Mouse (Mus musculus) liver, embryonic 11.5 days (tissue): ENCODE data around the gene Pdzrn3. TPM values are rescaled to one million over a fixed set of nuclear protein-coding genes. Genes with fewer than 3 reads are reported as not detected.

Experiments
- ATAC-seq: fragments of 200-750 bp; cut with Nextera tagmentation; replicated peaks from 2 replicates; pipeline ENCODE4 v1.8.0; 2017; ENCODE audit warnings: moderate number of reproducible peaks, mild to moderate bottlenecking, moderate TSS enrichment, moderate library complexity; ENCODE audit not compliant: low FRiP score
- DNase-seq: peaks from one replicate; pipeline ENCODE4 v3.0.0-alpha.2; 2017; ENCODE audit warnings: low spot score
- H3K27ac ChIP-seq: fragments of 300-500 bp; sonication (generic); 2 replicates; pipeline ENCODE4 v1.5.1; 2014; ENCODE audit warnings: mild to moderate bottlenecking, low read depth, low read length, control low read depth
- H3K27me3 ChIP-seq: fragments of 300-500 bp; sonication (generic); replicated peaks from 2 replicates; pipeline ENCODE4 v1.6.1; 2014; ENCODE audit warnings: low read length, mixed read lengths; ENCODE audit not compliant: control insufficient read depth, insufficient read depth
- H3K36me3 ChIP-seq: fragments of 300-500 bp; sonication (generic); 2 replicates; pipeline ENCODE4 v1.6.1; 2014; ENCODE audit warnings: mild to moderate bottlenecking, low read length, moderate library complexity, mixed read lengths; ENCODE audit not compliant: control insufficient read depth, insufficient read depth
- H3K4me1 ChIP-seq: fragments of 300-500 bp; sonication (generic); replicated peaks from 2 replicates; pipeline ENCODE4 v1.6.1; 2014; ENCODE audit warnings: low read length, mixed read lengths; ENCODE audit not compliant: control insufficient read depth, insufficient read depth
- H3K4me2 ChIP-seq: fragments of 300-500 bp; sonication (generic); 2 replicates; pipeline ENCODE4 v1.6.1; 2014; ENCODE audit warnings: mild to moderate bottlenecking, control low read depth, moderate library complexity
- H3K4me3 ChIP-seq: fragments of 300-500 bp; sonication (generic); 2 replicates; pipeline ENCODE4 v1.5.1; 2014; ENCODE audit warnings: low read depth, low read length, control low read depth
- H3K9ac ChIP-seq: fragments of 300-500 bp; sonication (generic); 2 replicates; pipeline ENCODE4 v1.6.1; 2014; ENCODE audit warnings: low read depth, low read length, control low read depth
- H3K9me3 ChIP-seq: fragments of 300-500 bp; sonication (generic); 2 replicates; pipeline ENCODE4 v1.6.1; 2016; ENCODE audit warnings: low read length, inconsistent platforms, mixed read lengths; ENCODE audit not compliant: control insufficient read depth
- WGBS: fragments of 180-500 bp; shearing (Covaris S2); extraction: QIAGEN DNeasy Blood & Tissue Kit; methylation state at CpG from one replicate; pipeline ENCODE4 v1.1.7; 2014; 5-methylcytosine and 5-hydroxymethylcytosine counted together
- polyA plus RNA-seq: library from polyadenylated mRNA; unstranded; fragments of >200 nt; fragmentation: Nextera tagmentation; extraction: Ambion mirVana; gene quantifications from 2 replicates; pipeline ENCODE4 v1.2.1, GENCODE M21; 2014

Pdzrn3 gene
- polyA plus RNA-seq, 1 experiment from 2014 or later = 4.8 TPM

- Histone ChIP-seq H3K36me3 (no peaks in the 10 kb centered on the region), H3K9ac (no peak overlapping the region), H3K27ac (no peak overlapping the region), H3K4me2 (no peak overlapping the region), H3K27me3 (no peaks in the 10 kb centered on the region), H3K4me3 (no peak overlapping the region), H3K4me1 (no peaks in the 10 kb centered on the region), H3K9me3 (no peaks in the 10 kb centered on the region)
- DNase-seq (no peak), ATAC-seq (no peak)
- 69% methylated on average over 16 of the region's 16 CpGs for WGBS
These were observed 162.3 kb downstream of the Pdzrn3 start for GRCm38 (mm10) chr6:101215436-101215791.

- no peak overlapping the region for H3K9ac ChIP-seq
- H3K36me3 ChIP-seq = no peaks in the 10 kb centered on the region
- no peaks in the 10 kb centered on the region for H3K9me3 ChIP-seq
- H3K4me1 ChIP-seq = no peaks in the 10 kb centered on the region
- H3K27ac ChIP-seq = no peak overlapping the region
- no peak overlapping the region for H3K4me2 ChIP-seq
- DNase-seq (no peak), ATAC-seq (no peak)
- H3K27me3 ChIP-seq = no peaks in the 10 kb centered on the region
- no peak overlapping the region for H3K4me3 ChIP-seq
- WGBS = 84% methylated on average over 8 of the region's 8 CpGs
These were observed 162.8 kb downstream of the Pdzrn3 start for GRCm38 (mm10) chr6:101214734-101215435.

DNA sequence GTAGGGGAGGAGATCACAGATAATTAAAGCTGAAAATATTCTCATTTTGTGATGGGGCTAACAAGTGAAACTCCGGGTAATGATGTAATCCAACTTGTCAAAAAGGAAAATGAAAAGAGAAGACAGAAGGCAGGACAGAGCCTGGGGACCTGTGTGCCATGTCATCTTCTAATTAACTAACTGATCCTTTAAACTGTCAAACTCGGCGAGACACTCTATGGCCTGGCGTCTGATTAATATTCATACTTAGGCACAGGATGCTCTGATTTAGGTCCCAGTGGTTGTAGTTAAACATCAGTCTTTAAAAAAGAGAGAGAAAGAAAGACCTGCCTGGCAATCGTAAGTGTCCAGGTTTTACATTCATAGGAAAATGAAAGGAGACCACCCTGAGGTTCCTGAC, 164.6 kb downstream of the Pdzrn3 start:
- no peaks in the 10 kb centered on the region for H3K36me3 ChIP-seq
- H3K27ac ChIP-seq = no peak overlapping the region
- no peak overlapping the region for H3K4me2 ChIP-seq
- no peaks in the 10 kb centered on the region for H3K4me1 ChIP-seq
- no peak overlapping the region for H3K4me3 ChIP-seq
- ATAC-seq (no peak), DNase-seq (no peak)
- 79% methylated on average over 5 of the region's 5 CpGs for WGBS
- H3K27me3 ChIP-seq = no peaks in the 10 kb centered on the region
- H3K9ac ChIP-seq = no peak overlapping the region
- H3K9me3 ChIP-seq = no peaks in the 10 kb centered on the region

DNA sequence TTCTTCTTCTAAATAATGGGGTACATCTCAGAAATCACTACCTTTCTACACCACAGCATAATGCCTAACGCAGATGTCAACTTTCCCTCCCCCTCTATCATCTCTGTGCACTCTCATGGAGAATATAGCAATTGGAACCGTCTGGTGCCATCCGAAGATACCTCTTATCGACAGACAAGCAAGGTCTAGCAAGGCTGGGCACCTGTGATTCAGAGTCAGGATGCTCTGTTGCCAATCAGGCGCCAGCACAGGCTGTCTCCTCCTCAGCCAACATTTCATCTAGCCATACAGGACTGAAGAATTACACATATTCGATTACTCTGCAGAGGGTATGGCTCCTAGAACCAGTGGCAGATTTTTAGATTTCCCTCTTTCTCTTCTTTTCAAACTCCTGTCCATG, 165.6 kb downstream of the Pdzrn3 start:
- Histone ChIP-seq H3K27ac (no peak overlapping the region), H3K9me3 (no peaks in the 10 kb centered on the region), H3K9ac (no peak overlapping the region), H3K4me1 (no peaks in the 10 kb centered on the region), H3K4me3 (no peak overlapping the region), H3K27me3 (no peaks in the 10 kb centered on the region), H3K4me2 (no peak overlapping the region), H3K36me3 (no peaks in the 10 kb centered on the region)
- ATAC-seq (no peak), DNase-seq (no peak)
- WGBS = 88% methylated on average over 6 of the region's 6 CpGs

DNA sequence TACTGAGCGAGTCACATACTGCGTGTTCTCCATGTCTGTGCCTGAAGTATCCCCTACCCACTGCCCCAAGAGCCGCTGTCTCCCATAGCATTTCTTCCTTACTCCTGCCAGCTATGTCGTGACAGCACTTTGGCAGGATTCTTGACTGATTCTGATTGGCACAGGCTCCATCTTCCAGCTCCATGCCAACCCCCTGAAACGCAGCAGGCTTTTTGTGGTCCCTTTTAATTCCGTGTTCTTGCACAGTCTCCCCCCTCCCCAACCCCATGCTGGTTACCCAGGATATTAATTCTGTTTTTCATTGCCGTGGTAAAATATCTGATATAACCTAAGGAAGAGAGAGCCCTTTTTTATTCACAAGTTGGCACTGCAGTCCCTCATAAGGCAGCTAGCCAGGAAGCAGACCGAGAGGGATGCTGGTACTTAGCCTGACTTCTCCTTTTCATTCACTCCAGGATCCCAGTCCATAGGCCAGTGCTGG, 166.3 kb downstream of the Pdzrn3 start:
- H3K4me3 ChIP-seq = no peak overlapping the region
- no peak overlapping the region for H3K27ac ChIP-seq
- ATAC-seq = no peak
- H3K4me1 ChIP-seq = no peaks in the 10 kb centered on the region
- H3K9me3 ChIP-seq = no peaks in the 10 kb centered on the region
- no peak for DNase-seq
- no peak overlapping the region for H3K9ac ChIP-seq
- H3K36me3 ChIP-seq = no peaks in the 10 kb centered on the region
- no peak overlapping the region for H3K4me2 ChIP-seq
- WGBS = 88% methylated on average over 8 of the region's 8 CpGs
- no peaks in the 10 kb centered on the region for H3K27me3 ChIP-seq

DNA sequence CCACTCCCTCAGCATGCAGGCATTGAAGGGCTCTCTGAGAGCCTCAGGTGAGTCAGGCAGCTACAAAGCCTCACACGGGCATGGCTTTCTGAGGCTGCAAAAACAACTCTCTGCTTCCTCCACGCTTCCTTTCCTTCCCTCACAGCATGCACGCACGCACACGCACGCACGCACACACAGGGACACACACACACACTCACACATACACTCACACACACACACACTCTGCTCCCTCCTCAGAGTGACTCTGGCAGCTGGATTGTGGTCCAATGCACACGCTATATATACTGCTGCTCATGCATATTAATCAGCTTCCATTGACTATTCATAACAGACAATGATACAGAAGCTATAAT, 178.8 kb downstream of the Pdzrn3 start:
- no peaks in the 10 kb centered on the region; the same call in 1 of the 2 replicates for H3K27me3 ChIP-seq
- H3K9me3 ChIP-seq = no peaks in the 10 kb centered on the region
- H3K4me1 ChIP-seq = no peaks in the 10 kb centered on the region
- ATAC-seq (no peak), DNase-seq (no peak)
- no peak overlapping the region for H3K9ac ChIP-seq
- H3K27ac ChIP-seq = no peak overlapping the region
- H3K4me3 ChIP-seq = no peak overlapping the region
- WGBS = 21% methylated on average over 8 of the region's 8 CpGs
- no peaks in the 10 kb centered on the region for H3K36me3 ChIP-seq
- H3K4me2 ChIP-seq = no peak overlapping the region

- Histone ChIP-seq H3K4me1 (no peaks in the 10 kb centered on the region), H3K4me2 (no peak overlapping the region), H3K27me3 (no peaks in the 10 kb centered on the region; the same call in 1 of the 2 replicates), H3K4me3 (no peak overlapping the region), H3K9ac (no peak overlapping the region), H3K9me3 (no peaks in the 10 kb centered on the region), H3K27ac (no peak overlapping the region), H3K36me3 (no peaks in the 10 kb centered on the region)
- no peak for ATAC-seq
- 29% methylated on average over 24 of the region's 24 CpGs for WGBS
- DNase-seq = no peak
These were observed 179.3 kb downstream of the Pdzrn3 start for GRCm38 (mm10) chr6:101198284-101198942.

DNA sequence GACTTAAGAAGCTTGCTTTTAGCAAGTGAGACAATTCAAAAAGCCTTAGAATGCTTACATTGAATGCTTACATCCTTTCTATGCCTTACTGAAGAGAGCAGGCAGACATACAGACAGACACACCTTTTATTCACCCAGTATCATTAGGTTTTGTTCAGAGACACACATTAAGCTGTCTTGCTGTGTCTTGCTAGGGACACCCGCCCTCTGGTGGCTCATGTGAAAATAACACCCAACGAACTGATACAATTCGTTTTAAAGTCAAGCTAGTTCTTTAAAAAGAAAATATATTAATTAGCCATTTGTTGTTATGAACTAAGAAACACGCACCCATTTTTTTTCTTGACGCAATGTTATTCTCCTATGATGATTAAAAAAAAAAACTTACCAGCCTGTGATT, 180.1 kb downstream of the Pdzrn3 start:
- Histone ChIP-seq H3K27me3 (no peaks in the 10 kb centered on the region; the same call in 1 of the 2 replicates), H3K9ac (no peak overlapping the region), H3K4me1 (no peaks in the 10 kb centered on the region), H3K9me3 (no peaks in the 10 kb centered on the region), H3K4me2 (no peak overlapping the region), H3K4me3 (no peak overlapping the region), H3K27ac (no peak overlapping the region), H3K36me3 (no peaks in the 10 kb centered on the region)
- WGBS = 21% methylated on average over 5 of the region's 5 CpGs
- DNase-seq (no peak), ATAC-seq (no peak)

- H3K27ac ChIP-seq = no peak overlapping the region
- 61% methylated on average over 5 of the region's 5 CpGs for WGBS
These were observed 181.8 kb downstream of the Pdzrn3 start for GRCm38 (mm10) chr6:101195891-101196290.

More at GRCm38 (mm10) chr6:101195891-101196290, 181.8 kb downstream of the Pdzrn3 start:
- Histone ChIP-seq H3K4me2 (no peak overlapping the region), H3K9me3 (no peaks in the 10 kb centered on the region), H3K27me3 (no peaks in the 10 kb centered on the region; the same call in 1 of the 2 replicates), H3K36me3 (no peaks in the 10 kb centered on the region), H3K9ac (no peak overlapping the region), H3K4me3 (no peak overlapping the region), H3K4me1 (no peaks in the 10 kb centered on the region)
- ATAC-seq (no peak), DNase-seq (no peak)
